Mouse (Mus musculus) spleen, adult 12 weeks (tissue): Measurements from ENCODE around the gene Fa2h.
"Not testable (repeated sequence)": the region's sequence is repeated elsewhere in the genome, so short reads cannot be mapped to it uniquely, and the experiment has no call there.

Experiments used
- DNase-seq: peaks from one replicate; pipeline ENCODE4 v3.0.0; 2022; ENCODE audit warnings: low spot score

Fa2h gene

GRCm38 (mm10) chr8:111357433-111357832, 36.2 kb downstream of the Fa2h start:
- DNase-seq, result no peak

GRCm38 (mm10) chr8:111353497-111353896, 40.1 kb downstream of the Fa2h start:
- DNase-seq, result no peak

GRCm38 (mm10) chr8:111352289-111352688, 41.3 kb downstream of the Fa2h start:
- no peak for DNase-seq

- no peak for DNase-seq
Measured at GRCm38 (mm10) chr8:111350577-111350976, 43.0 kb downstream of the Fa2h start.

GRCm38 (mm10) chr8:111343225-111343624, 50.4 kb downstream of the Fa2h start:
- DNase-seq, result peak; percentile 46

GRCm38 (mm10) chr8:111340186-111340585, 53.4 kb downstream of the Fa2h start:
- DNase-seq, result no peak

- peak; percentile 5 for DNase-seq
Measured at GRCm38 (mm10) chr8:111338370-111339208, 55.0 kb downstream of the Fa2h start.

GRCm38 (mm10) chr8:111337890-111338347, 55.7 kb downstream of the Fa2h start, which contains the start of gene Mlkl:
TSS of gene Mlkl (minus strand) at chr8:111338177.
- DNase-seq, result peak; percentile 26

GRCm38 (mm10) chr8:111337311-111337889, 56.2 kb downstream of the Fa2h start:
- DNase-seq, result no peak

- no peak for DNase-seq
Measured at GRCm38 (mm10) chr8:111336692-111337091, 56.9 kb downstream of the Fa2h start.

- DNase-seq, result no peak
Measured at GRCm38 (mm10) chr8:111325222-111325790, 68.3 kb downstream of the Fa2h start.

GRCm38 (mm10) chr8:111314729-111315128, 78.9 kb downstream of the Fa2h start:
- no peak for DNase-seq

- not testable (repeated sequence) for DNase-seq
Measured at GRCm38 (mm10) chr8:111313961-111314360, 79.7 kb downstream of the Fa2h start.

- DNase-seq, result peak; percentile 46
Measured at GRCm38 (mm10) chr8:111312758-111313162, 80.9 kb downstream of the Fa2h start.

- DNase-seq, result not testable (repeated sequence)
Measured at GRCm38 (mm10) chr8:111310006-111310405, 83.6 kb downstream of the Fa2h start.

- DNase-seq, result no peak
Measured at GRCm38 (mm10) chr8:111305031-111305730, 88.4 kb downstream of the Fa2h start.

- DNase-seq, result no peak
Measured at GRCm38 (mm10) chr8:111304359-111304758, 89.3 kb downstream of the Fa2h start.

- not testable (repeated sequence) for DNase-seq
Measured at GRCm38 (mm10) chr8:111303076-111303803, 90.4 kb downstream of the Fa2h start.

GRCm38 (mm10) chr8:111300597-111301546, 92.8 kb downstream of the Fa2h start:
- no peak for DNase-seq

- peak; percentile 89 for DNase-seq
Measured at GRCm38 (mm10) chr8:111299821-111300568, 93.6 kb downstream of the Fa2h start, which contains the start of gene Rfwd3. TSS of gene Rfwd3 (minus strand) at chr8:111300222.
